Mouse (Mus musculus): ENCODE measurements around the gene Cpsf6. TPM values are rescaled to one million over a fixed set of nuclear protein-coding genes. Genes with fewer than 3 reads are reported as not detected.
A peak's percentile ranks its signal among the peaks of the same experiment; 100 is the strongest.

The Cpsf6 gene
- polyA plus RNA-seq, 1 experiment from 2014 or later, result 213 TPM

DNA sequence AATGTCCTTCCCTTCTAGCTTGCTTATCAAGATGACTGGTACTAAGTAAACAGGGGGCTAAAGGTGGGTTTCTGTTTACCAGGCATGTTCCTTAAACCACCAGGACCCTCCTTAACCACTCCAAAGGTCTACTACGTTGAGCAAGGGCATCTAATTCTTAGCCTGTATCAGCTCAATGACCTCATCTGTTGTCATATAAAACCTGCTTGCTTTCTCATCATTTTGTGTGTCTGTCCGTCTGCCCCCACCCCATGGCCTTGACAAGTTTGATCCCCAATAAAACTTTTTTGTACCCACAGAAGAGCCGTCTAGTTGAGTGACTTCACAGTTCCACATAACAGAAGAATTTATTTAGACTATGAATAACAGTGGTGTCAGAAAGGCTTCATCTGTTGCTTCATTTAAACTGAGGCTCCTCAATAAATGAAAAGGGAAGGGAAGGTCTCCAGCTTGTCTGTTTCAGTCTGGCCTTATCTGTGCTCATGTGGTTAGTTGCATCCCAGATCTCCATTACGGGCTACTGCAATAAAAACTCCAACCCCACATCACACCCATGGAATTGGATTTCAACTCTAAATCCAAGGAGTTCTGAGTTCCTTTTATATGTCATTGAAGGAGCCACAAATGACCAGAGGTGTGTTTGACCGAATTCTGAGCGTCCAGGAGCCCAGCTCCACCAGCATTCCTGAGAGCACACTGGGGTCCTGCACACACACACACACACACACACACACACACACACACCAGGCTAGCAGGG is 25.9 kb upstream of the Cpsf6 start:
- no peaks in the 10 kb centered on the region for H3K9me3 ChIP-seq
- ATAC-seq (ENCODE audit: insufficient number of reproducible peaks, insufficient read depth, low FRiP score, low TSS enrichment), result no peak
- H3K27ac ChIP-seq, result no peak overlapping the region
- no peak overlapping the region for H3K4me2 ChIP-seq (replicated peaks)
- H3K4me1 ChIP-seq, result no peaks in the 10 kb centered on the region
- WGBS, result 76% methylated on average over 6 of the region's 6 CpGs
- no peaks in the 10 kb centered on the region for H3K27me3 ChIP-seq
- no peak overlapping the region for H3K4me3 ChIP-seq
- H3K9ac ChIP-seq, result no peak overlapping the region
- H3K36me3 ChIP-seq, result no peaks in the 10 kb centered on the region

GRCm38 (mm10) chr10:117404384-117404783 is 24.6 kb upstream of the Cpsf6 start:
- WGBS, result 84% methylated on average over 6 of the region's 6 CpGs
- Histone ChIP-seq H3K4me3 (no peak overlapping the region), H3K27me3 (no peaks in the 10 kb centered on the region), H3K9me3 (no peaks in the 10 kb centered on the region), H3K36me3 (no peaks in the 10 kb centered on the region), H3K4me2 (replicated peaks) (no peak overlapping the region), H3K9ac (no peak overlapping the region), H3K4me1 (no peaks in the 10 kb centered on the region), H3K27ac (no peak overlapping the region)
- ATAC-seq (ENCODE audit: insufficient number of reproducible peaks, insufficient read depth, low FRiP score, low TSS enrichment), result no peak

DNA sequence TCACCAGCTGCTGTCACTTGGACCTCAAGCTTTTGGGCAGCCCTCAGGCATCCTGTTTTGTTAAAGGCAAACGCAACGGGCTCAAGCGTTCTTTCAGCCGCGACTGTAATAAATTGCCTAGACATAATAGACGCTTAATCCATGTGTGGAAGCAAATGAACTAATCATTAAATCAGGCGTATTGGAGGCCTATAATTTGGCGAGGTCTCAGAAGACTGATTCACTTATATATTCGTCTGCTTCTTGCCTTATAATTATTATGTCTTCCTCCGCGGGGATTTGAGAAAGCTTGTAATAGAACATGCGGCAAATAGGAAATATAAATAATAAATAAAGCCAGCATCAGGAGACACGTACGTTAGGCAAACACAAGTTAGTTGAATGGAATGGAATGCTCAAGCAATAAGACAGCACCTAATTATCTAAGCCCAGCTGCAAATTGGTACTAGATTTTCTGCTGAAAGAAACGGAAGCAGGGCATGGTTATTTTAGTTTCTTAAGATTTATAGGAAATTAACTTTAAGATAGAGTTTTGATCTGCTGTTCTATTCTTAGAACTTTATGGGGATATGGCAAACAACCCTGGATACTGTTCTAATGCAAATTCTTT is 23.6 kb upstream of the Cpsf6 start:
- no peaks in the 10 kb centered on the region for H3K36me3 ChIP-seq
- no peaks in the 10 kb centered on the region for H3K4me1 ChIP-seq
- H3K9me3 ChIP-seq, result no peaks in the 10 kb centered on the region
- no peaks in the 10 kb centered on the region for H3K27me3 ChIP-seq
- H3K4me2 ChIP-seq (replicated peaks), result no peak overlapping the region
- no peak overlapping the region for H3K9ac ChIP-seq
- no peak overlapping the region for H3K27ac ChIP-seq
- H3K4me3 ChIP-seq, result no peak overlapping the region
- 76% methylated on average over 15 of the region's 15 CpGs for WGBS
- ATAC-seq (ENCODE audit: insufficient number of reproducible peaks, insufficient read depth, low FRiP score, low TSS enrichment), result no peak

DNA sequence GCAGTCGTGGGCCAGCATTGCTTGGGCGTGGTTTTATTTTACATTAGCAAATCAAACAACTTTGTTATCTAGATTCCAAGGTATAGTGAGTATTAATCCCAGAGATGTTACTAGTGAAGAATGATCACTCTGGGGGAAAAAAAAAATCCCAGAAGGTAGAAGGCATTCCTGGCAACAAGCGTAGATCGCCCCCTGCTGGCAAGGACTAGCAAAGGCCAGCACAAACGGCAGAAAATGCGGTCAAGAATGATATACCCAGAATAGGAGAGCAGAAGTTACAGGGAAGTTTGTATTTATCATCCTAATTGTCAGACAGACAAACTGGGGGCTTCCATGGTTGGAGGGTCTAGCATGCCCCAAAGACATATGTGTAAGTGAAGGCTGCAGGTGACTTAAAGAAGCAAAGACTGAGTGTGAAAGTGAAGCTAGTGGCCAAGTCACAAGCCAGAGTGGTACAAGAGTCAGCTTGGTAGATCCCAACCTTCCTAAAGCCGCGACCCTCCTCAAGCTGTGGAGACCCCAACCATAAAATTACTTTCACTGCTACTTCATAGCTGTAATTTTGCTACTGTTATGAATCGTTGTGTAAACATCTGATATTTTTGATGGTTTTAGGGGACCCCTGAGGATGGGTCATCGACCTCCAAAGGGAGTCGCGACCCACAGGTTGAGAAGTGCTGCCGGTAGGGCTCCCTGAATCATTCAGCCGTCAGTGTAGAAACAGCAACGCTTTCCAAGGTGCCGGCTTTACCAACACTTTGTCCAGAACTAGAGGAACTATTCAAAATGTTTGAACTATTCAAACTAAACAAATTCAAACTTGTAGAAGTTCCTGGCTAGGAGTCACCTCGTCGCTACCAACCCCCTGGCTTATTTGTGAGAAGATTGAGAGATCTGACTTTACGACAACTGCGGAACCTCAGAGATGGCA is 22.9 kb upstream of the Cpsf6 start:
- H3K4me2 ChIP-seq (replicated peaks), result no peak overlapping the region
- no peak overlapping the region for H3K9ac ChIP-seq
- no peaks in the 10 kb centered on the region for H3K36me3 ChIP-seq
- no peaks in the 10 kb centered on the region for H3K27me3 ChIP-seq
- no peak overlapping the region for H3K4me3 ChIP-seq
- H3K9me3 ChIP-seq, result no peaks in the 10 kb centered on the region
- no peak overlapping the region for H3K27ac ChIP-seq
- 78% methylated on average over 20 of the region's 20 CpGs for WGBS
- no peak for ATAC-seq (ENCODE audit: insufficient number of reproducible peaks, insufficient read depth, low FRiP score, low TSS enrichment)
- no peaks in the 10 kb centered on the region for H3K4me1 ChIP-seq

DNA sequence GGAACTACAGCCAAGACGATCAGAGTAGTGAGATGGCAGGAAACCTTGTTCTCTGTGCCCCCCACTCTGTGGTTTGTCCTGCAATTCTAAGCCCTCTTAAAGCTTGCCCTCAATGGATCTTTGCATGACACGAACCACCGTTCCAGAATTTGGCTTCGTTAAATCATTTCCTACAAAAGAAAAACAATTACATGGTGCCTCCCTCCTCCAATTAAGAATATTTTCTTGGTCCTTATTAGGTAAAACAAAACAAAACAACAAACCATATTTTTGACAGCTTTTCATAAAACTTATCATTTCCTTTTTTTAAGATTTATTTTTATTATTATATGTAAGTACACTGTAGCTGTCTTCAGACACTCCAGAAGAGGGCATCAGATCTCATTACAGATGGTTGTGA is 21.5 kb upstream of the Cpsf6 start:
- WGBS, result 80% methylated on average over 4 of the region's 4 CpGs
- Histone ChIP-seq H3K4me3 (no peak overlapping the region), H3K4me1 (peaks cover 8% of the 10 kb centered on the region), H3K36me3 (no peaks in the 10 kb centered on the region), H3K27me3 (no peaks in the 10 kb centered on the region), H3K27ac (no peak overlapping the region), H3K4me2 (replicated peaks) (no peak overlapping the region), H3K9ac (no peak overlapping the region), H3K9me3 (no peaks in the 10 kb centered on the region)
- no peak for ATAC-seq (ENCODE audit: insufficient number of reproducible peaks, insufficient read depth, low FRiP score, low TSS enrichment)

GRCm38 (mm10) chr10:117400246-117400954 is 20.6 kb upstream of the Cpsf6 start:
- WGBS, result 86% methylated on average over 4 of the region's 4 CpGs

GRCm38 (mm10) chr10:117399839-117400238 is 20.0 kb upstream of the Cpsf6 start:
- peaks cover 9% of the 10 kb centered on the region for H3K4me1 ChIP-seq
- WGBS, result 85% methylated on average over 3 of the region's 3 CpGs
- no peak overlapping the region for H3K4me3 ChIP-seq
- no peak overlapping the region for H3K9ac ChIP-seq
- H3K36me3 ChIP-seq, result no peaks in the 10 kb centered on the region
- no peak overlapping the region for H3K27ac ChIP-seq
- no peak for ATAC-seq (ENCODE audit: insufficient number of reproducible peaks, insufficient read depth, low FRiP score, low TSS enrichment)
- no peaks in the 10 kb centered on the region for H3K9me3 ChIP-seq
- H3K4me2 ChIP-seq (replicated peaks), result no peak overlapping the region
- no peaks in the 10 kb centered on the region for H3K27me3 ChIP-seq

More at GRCm38 (mm10) chr10:117400246-117400954, 20.6 kb upstream of the Cpsf6 start:
- no peak for ATAC-seq (ENCODE audit: insufficient number of reproducible peaks, insufficient read depth, low FRiP score, low TSS enrichment)
- H3K27me3 ChIP-seq, result no peaks in the 10 kb centered on the region
- H3K9me3 ChIP-seq, result no peaks in the 10 kb centered on the region
- no peak overlapping the region for H3K4me3 ChIP-seq
- no peak overlapping the region for H3K4me2 ChIP-seq (replicated peaks)
- peaks cover 9% of the 10 kb centered on the region for H3K4me1 ChIP-seq
- no peak overlapping the region for H3K9ac ChIP-seq
- no peak overlapping the region for H3K27ac ChIP-seq
- H3K36me3 ChIP-seq, result no peaks in the 10 kb centered on the region

GRCm38 (mm10) chr10:117399196-117399595 is 19.4 kb upstream of the Cpsf6 start:
- WGBS, result 51% methylated on average over 2 of the region's 2 CpGs
- H3K4me2 ChIP-seq (replicated peaks), result no peak overlapping the region
- no peak overlapping the region for H3K27ac ChIP-seq
- no peak overlapping the region for H3K9ac ChIP-seq
- no peaks in the 10 kb centered on the region for H3K36me3 ChIP-seq
- H3K4me1 ChIP-seq, result peaks cover 9% of the 10 kb centered on the region
- ATAC-seq (ENCODE audit: insufficient number of reproducible peaks, insufficient read depth, low FRiP score, low TSS enrichment), result no peak
- no peaks in the 10 kb centered on the region for H3K9me3 ChIP-seq
- no peak overlapping the region for H3K4me3 ChIP-seq
- H3K27me3 ChIP-seq, result no peaks in the 10 kb centered on the region

DNA sequence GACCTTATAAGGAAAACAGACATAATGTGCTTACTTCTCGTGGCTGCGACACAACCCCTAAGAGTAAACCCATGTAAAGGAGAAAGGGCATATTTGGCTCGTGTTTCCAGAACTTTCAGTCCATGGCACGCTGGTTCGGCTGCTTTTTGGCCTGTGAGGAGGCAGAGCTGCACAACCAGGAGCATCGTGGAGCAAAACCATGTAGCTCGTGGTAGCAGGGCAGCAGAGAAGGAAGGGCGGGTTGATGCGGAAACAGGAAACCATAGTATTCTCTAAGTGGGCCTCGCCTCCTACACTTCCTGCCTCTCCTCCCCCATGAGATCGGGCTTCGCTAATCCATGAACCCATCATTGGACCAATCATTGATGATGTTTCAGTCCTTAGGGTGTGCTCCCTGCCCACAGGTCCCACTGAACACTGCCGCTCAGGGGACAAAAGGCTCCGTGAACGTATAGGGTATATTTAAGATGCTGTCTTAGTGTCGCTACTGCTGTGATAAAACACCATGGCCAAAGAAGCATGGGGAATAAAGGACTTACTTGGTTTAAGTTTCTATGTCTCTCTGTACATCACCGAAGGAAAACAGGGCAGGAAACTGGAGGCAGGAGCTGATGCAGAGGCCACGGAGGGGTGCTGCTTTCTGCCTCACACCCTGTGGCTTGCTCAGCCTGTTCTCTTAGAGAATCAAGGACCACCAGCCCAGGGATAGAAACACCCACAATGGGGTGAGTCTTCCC is 18.4 kb upstream of the Cpsf6 start:
- 75% methylated on average over 18 of the region's 18 CpGs for WGBS
- Histone ChIP-seq H3K4me1 (peaks cover 9% of the 10 kb centered on the region), H3K36me3 (no peaks in the 10 kb centered on the region), H3K4me2 (replicated peaks) (no peak overlapping the region), H3K4me3 (no peak overlapping the region), H3K9me3 (no peaks in the 10 kb centered on the region), H3K27ac (no peak overlapping the region), H3K27me3 (no peaks in the 10 kb centered on the region), H3K9ac (no peak overlapping the region)
- ATAC-seq (ENCODE audit: insufficient number of reproducible peaks, insufficient read depth, low FRiP score, low TSS enrichment), result no peak

DNA sequence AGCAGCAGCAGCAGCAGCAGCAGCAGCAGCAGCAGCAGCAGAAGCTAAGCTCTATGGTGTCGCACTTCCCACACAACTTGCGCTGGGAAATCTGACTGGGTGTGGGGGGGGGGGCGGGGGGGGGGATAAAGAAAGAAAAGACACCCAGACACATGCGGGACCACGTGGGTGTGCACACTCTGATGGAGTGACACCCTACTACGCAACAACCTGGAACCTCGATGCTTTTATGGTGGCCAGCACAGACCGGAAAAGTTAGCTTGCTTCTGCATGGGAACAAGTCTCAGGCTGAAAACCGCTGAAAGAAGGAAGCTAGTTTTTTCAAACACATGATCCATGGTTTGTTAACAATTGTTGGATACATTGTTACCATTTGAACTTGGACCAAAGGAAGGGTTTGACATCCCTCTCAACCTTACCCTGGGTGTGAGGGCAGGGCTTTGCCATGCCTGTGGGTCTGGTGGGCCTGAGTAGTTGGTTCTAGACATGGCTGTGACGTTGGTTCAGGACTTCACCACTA is 17.4 kb upstream of the Cpsf6 start:
- 61% methylated on average over 9 of the region's 10 CpGs for WGBS
- Histone ChIP-seq H3K9me3 (no peaks in the 10 kb centered on the region), H3K4me3 (no peak overlapping the region), H3K4me1 (peaks cover 9% of the 10 kb centered on the region), H3K4me2 (replicated peaks) (peak overlapping the region; percentile 37), H3K27ac (no peak overlapping the region), H3K36me3 (no peaks in the 10 kb centered on the region), H3K27me3 (no peaks in the 10 kb centered on the region), H3K9ac (no peak overlapping the region)
- ATAC-seq (ENCODE audit: insufficient number of reproducible peaks, insufficient read depth, low FRiP score, low TSS enrichment), result no peak
